Mouse (Mus musculus) limb, embryonic 10.5 days (tissue): Measurements from ENCODE around the gene Memo1. TPM values are rescaled to one million over a fixed set of nuclear protein-coding genes. Genes with fewer than 3 reads are reported as not detected.
"Not testable (repeated sequence)": the region's sequence is repeated elsewhere in the genome, so short reads cannot be mapped to it uniquely, and the experiment has no call there.

Experiments
- DNase-seq: peaks from one replicate; pipeline ENCODE4 v3.0.0-alpha.2; 2017; ENCODE audit warnings: low spot score
- H3K27ac ChIP-seq: fragments of 300-500 bp; sonication (generic); 2 replicates; pipeline ENCODE4 v1.5.1; 2016; ENCODE audit warnings: mild to moderate bottlenecking
- H3K27me3 ChIP-seq: fragments of 300-500 bp; sonication (generic); 2 replicates; pipeline ENCODE4 v1.6.1; 2016; ENCODE audit warnings: low read depth, mild to moderate bottlenecking; ENCODE audit not compliant: poor library complexity, severe bottlenecking
- H3K36me3 ChIP-seq: fragments of 300-500 bp; sonication (generic); 2 replicates; pipeline ENCODE4 v1.6.1; 2016; ENCODE audit warnings: mild to moderate bottlenecking, moderate library complexity
- H3K4me1 ChIP-seq: fragments of 300-500 bp; sonication (generic); 2 replicates; pipeline ENCODE4 v1.6.1; 2016
- H3K4me3 ChIP-seq: fragments of 300-500 bp; sonication (generic); 2 replicates; pipeline ENCODE4 v1.5.1; 2016; ENCODE audit warnings: mild to moderate bottlenecking, moderate library complexity
- H3K9me3 ChIP-seq: fragments of 300-500 bp; sonication (generic); replicated peaks from 2 replicates; pipeline ENCODE4 v1.6.1; 2016; ENCODE audit warnings: mild to moderate bottlenecking
- WGBS: fragments of 180-500 bp; shearing (Covaris S2); methylation state at CpG from one replicate; pipeline ENCODE4 v1.1.7; 2016; 5-methylcytosine and 5-hydroxymethylcytosine counted together
- polyA plus RNA-seq: library from polyadenylated mRNA; unstranded; fragments of >200 nt; fragmentation: Nextera tagmentation; extraction: Ambion mirVana; gene quantifications from 2 replicates; pipeline ENCODE4 v1.2.1, GENCODE M21; 2016

The Memo1 gene
- polyA plus RNA-seq, 1 experiment from 2014 or later: 96.7 TPM

DNA sequence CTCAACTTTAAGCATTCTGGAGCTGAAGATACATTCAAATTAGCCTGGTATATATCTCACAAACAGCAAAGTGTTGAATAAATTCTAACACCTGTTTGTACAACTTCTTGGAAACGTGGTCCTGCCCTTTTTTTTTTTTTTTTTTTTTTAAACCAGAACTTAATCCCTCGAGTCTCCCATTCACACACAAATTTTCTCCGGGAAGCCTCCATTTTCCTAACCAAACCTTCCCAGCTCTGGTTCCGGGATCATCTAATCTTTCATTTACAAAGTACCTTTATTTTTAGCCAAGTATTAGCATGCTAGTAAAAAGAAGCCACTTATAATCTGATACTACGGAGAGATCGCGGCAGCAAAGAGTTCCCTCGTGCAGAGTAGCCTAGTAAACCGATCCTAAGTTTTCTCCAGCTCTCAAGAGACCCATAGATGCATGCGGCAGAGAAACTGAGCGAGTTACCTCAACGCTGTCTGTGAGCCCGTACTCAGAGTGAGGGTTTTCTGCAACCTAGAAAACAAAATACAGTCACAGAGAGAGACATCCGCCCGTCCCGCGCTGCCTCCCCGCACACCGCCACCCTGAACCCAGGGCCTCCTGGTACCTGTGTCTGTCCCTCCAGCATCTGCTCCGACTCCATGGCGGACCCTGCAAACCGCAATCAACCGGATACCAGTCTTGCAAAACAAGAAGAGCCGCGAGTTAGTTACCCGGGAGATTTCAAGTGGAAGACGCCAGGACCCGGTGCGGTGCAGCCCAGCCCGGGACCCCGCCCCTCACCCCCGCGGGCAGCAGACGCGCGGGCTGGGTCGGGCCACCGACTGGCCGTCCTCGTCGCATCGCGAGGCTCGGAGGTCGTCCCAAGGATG lies 20.4 kb upstream of the Memo1 start:
- Histone ChIP-seq H3K27me3 (no peaks in the 10 kb centered on the region), H3K27ac (peak overlapping the region; percentile 96), H3K4me1 (peaks cover 15% of the 10 kb centered on the region), H3K9me3 (no peaks in the 10 kb centered on the region), H3K4me3 (peak overlapping the region; percentile 94), H3K36me3 (peaks cover 37% of the 10 kb centered on the region)
- under 1% methylated on average over 45 of the region's 45 CpGs for WGBS
- no peak for DNase-seq

DNA sequence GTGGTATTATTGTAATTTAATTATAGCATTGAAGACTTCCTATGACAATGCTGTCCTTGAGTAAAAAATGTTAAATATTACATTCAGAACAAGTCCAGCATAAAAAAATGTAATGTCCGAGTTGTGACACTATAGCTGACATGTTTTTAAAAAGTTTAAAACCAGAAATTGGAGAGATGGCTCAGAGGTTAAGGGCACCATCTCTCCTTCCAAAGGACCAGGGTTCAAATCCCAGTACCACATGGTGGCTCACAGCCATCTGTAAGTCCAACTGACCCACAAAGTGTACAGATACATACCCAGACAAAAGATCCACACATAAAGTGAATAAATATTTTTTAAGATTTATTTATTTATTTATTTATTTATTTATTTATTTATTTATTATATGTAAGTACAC lies 10.7 kb upstream of the Memo1 start:
- no peaks in the 10 kb centered on the region for H3K4me1 ChIP-seq
- H3K9me3 ChIP-seq: no peaks in the 10 kb centered on the region
- WGBS: 89% methylated on average over 1 of the region's 1 CpGs
- no peak overlapping the region for H3K4me3 ChIP-seq
- no peak for DNase-seq
- no peak overlapping the region for H3K27ac ChIP-seq
- H3K27me3 ChIP-seq: no peaks in the 10 kb centered on the region
- peaks cover 94% of the 10 kb centered on the region for H3K36me3 ChIP-seq

DNA sequence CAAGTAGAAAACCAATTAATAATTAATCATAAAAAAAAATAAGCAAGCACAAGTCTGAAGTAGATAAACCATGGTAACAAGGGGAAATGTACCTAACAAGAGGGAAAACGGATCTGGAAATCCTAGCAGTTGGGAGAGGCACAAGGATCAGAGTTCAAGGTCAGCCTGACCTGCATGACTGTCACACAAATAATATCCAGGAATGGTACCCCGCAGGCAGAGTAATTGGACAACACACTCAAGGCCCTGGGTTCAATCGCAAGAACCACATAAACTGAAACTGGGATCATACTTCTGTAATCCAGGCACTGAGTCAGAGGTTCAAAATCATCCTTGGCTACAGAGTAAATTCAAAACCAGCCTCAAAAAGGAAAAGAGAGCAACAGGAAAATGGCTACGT lies 10.3 kb upstream of the Memo1 start:
- no peaks in the 10 kb centered on the region for H3K4me1 ChIP-seq
- H3K36me3 ChIP-seq: peaks cover 94% of the 10 kb centered on the region
- 92% methylated on average over 4 of the region's 4 CpGs for WGBS
- no peak overlapping the region for H3K4me3 ChIP-seq
- H3K9me3 ChIP-seq: no peaks in the 10 kb centered on the region
- no peaks in the 10 kb centered on the region for H3K27me3 ChIP-seq
- H3K27ac ChIP-seq: no peak overlapping the region
- no peak for DNase-seq

DNA sequence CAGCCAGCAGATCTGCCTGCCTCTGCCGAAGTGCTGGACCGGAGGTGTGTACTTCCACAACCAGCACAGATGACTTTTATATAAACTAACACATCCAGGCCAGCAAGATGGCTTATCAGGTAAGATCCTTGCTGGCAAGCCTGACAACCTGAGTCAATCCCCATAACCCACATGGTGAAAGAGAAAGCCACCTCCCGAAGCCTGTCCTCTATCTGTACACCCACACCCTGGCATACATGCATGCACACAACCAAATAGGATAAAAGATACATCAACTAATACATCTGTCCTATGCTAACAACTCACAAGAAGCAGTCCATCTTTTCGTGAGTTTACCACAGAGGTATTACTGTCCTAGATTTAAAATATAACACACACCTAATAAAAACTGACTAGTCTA lies 8.7 kb upstream of the Memo1 start:
- Histone ChIP-seq H3K9me3 (no peaks in the 10 kb centered on the region), H3K27me3 (no peaks in the 10 kb centered on the region), H3K36me3 (peaks cover 94% of the 10 kb centered on the region), H3K4me1 (no peaks in the 10 kb centered on the region), H3K27ac (no peak overlapping the region), H3K4me3 (no peak overlapping the region)
- 95% methylated on average over 4 of the region's 4 CpGs for WGBS
- DNase-seq: no peak

DNA sequence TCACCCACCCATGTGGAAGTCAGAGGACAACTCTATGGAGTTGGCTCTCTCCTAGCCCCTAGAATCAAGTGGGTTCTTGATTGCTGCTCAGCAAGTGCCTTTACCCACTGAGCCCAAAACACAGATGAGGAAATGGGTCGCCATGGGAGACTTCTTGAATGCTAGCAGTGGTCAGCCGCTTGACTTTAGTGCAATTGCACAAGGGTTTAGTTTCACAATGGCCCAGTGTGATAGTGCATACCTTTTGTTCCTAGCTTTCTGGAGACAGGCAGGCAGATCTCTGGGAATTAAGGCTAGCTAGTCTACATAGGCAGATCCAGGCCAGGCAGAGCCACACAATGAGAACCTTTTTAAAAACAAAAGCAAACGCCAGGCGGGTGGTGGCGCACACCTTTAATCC lies 4.8 kb upstream of the Memo1 start:
- H3K27me3 ChIP-seq: no peaks in the 10 kb centered on the region
- peaks cover 70% of the 10 kb centered on the region for H3K36me3 ChIP-seq
- WGBS: 94% methylated on average over 5 of the region's 5 CpGs
- DNase-seq: no peak
- H3K4me3 ChIP-seq: no peak overlapping the region
- no peaks in the 10 kb centered on the region for H3K9me3 ChIP-seq
- H3K27ac ChIP-seq: no peak overlapping the region
- H3K4me1 ChIP-seq: 0 out of 2 replicates have a peak, but pooled peaks cover 4% of the 10 kb centered on the region

DNA sequence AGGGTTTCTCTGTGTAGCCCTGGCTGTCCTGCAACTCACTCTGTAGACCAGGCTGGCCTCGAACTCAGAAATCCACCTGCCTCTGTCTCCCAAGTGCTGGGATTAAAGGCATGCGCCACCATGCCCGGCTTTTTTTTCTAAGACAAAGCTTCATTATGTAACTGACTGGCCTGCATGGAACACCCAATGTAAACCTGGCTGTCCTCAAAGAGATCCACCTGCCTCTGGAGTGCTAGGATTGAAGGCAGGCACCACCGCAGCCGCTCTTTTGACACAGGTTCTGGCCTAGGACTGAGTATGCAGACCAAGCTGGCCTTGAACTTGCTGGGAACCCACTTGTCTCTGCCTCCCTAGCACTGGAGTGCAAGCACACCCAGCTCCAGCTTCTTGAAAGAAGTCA lies 1.7 kb upstream of the Memo1 start:
- not testable (repeated sequence) for DNase-seq, H3K9me3 ChIP-seq, H3K27ac ChIP-seq, H3K27me3 ChIP-seq, H3K4me3 ChIP-seq
- 92% methylated on average over 5 of the region's 5 CpGs for WGBS
- Histone ChIP-seq H3K4me1 (peaks cover 13% of the 10 kb centered on the region; the same call in 1 of the 2 replicates), H3K36me3 (peaks cover 42% of the 10 kb centered on the region)

DNA sequence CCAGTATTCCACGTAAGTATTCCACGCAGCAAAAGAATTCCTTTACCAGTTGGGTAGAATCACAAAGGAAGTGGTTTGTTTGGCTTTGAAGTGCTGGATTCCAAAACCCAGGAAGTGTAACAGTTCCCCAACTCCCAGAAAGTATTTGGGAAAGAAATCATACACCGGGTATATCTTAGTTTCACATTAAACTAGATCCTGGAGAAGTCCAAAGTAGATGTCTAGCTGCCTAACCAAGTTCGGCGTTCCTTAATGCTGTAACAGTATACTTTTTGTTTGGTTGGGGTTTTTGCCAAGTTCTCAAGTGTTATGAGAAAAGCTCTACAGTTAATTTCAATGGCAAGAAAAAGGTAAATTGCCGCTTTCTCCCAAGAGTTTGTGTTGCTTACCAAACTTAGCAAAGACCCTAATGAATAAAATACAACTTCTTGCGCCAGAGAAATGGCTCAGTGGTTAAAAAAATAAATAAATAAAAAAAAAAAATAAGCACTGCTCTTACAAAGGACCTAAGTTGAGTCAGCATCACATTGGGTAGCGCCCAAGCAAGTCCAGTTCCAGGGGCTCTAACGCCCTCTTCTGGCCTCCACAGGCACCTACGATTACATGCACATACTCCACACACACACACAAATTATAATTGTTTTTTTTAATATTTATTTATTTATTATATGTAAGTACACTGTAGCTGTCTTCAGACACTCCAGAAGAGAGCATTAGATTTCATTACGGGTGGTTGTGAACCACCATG lies 929 bp upstream of the Memo1 start:
- no peaks in the 10 kb centered on the region for H3K9me3 ChIP-seq
- 51% methylated on average over 11 of the region's 11 CpGs for WGBS
- peaks cover 35% of the 10 kb centered on the region for H3K36me3 ChIP-seq
- H3K4me1 ChIP-seq: peaks cover 18% of the 10 kb centered on the region; the same call in 1 of the 2 replicates
- peak overlapping the region; percentile 94 for H3K4me3 ChIP-seq
- peak overlapping the region; percentile 99 for H3K27ac ChIP-seq
- DNase-seq: no peak
- H3K27me3 ChIP-seq: no peaks in the 10 kb centered on the region

DNA sequence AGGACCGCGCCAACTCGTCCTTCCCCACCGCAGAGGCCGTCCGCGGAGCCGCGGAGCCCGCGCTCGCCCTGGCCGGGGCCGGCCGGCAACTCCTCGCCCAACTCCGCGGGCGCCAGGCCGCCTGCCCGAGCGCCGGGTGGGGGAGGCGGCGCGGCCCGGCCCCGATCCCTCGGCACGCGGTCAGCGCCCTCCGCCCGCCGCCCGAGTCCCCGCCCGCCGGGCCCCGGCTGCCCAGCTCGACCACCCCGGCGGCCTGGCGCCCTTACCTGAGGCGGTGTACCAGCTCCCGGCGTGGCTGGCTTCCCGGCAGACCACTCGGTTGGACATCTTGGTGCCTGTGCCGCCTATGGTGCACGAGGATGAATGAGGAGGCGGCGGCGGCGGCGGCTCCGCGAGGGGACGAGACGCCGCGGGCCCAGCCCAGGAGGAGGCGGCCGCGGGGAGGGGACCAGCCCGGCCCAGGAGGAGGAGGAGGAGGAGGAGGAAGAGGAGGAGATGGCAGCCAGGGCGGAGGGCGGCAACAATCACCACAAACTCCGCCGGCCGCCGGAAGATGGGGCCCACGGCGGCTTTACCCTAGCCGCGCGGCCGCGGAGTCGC lies 795 bp downstream of the Memo1 start:
- H3K27me3 ChIP-seq: no peaks in the 10 kb centered on the region
- no peaks in the 10 kb centered on the region for H3K9me3 ChIP-seq
- WGBS: under 1% methylated on average over 77 of the region's 80 CpGs
- H3K4me1 ChIP-seq: peaks cover 23% of the 10 kb centered on the region
- H3K4me3 ChIP-seq: peak overlapping the region; percentile 94
- peak overlapping the region; percentile 99 for H3K27ac ChIP-seq
- peak; percentile 82 for DNase-seq
- H3K36me3 ChIP-seq: peaks cover 21% of the 10 kb centered on the region

DNA sequence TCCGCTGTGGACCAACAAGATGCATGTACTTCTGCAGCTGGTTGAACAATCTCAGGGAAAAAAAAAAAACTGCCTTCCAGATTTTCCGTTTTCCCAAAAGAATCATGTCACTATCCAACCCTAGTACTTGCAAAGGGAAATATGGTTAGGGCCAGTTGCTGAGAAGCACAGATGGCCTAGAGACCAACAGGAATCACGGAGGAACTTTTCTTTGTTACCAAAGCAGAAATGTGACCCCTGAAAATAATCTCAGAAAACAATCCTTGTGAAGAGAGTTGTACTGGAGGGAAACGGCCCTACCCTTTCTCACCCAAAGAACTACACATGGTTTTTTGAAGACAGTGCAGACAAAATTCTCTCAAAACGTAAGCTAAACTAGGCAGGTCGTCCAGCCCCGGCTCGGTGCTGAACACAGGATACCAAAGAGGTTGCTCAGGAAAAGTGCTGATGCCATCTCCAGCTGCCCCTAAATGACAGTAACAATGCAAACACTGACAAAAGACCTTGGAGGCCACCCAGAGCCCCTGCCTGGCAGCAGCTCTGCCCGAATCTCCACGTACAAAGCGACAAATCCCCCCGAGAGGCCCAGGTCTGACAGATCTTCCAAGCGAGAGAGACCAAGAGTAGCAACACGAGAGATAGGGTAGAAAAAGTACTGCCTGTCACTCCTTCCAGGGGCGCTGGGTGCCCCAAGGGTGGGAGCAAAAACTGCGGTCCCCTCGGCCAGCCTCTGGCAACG lies 1.5 kb downstream of the Memo1 start:
- H3K36me3 ChIP-seq: peaks cover 18% of the 10 kb centered on the region
- H3K27ac ChIP-seq: peak overlapping the region; percentile 99
- H3K4me3 ChIP-seq: peak overlapping the region; percentile 94
- peaks cover 23% of the 10 kb centered on the region for H3K4me1 ChIP-seq
- no peaks in the 10 kb centered on the region for H3K9me3 ChIP-seq
- no peaks in the 10 kb centered on the region for H3K27me3 ChIP-seq
- 3% methylated on average over 18 of the region's 18 CpGs for WGBS
- DNase-seq: peak; percentile 65

DNA sequence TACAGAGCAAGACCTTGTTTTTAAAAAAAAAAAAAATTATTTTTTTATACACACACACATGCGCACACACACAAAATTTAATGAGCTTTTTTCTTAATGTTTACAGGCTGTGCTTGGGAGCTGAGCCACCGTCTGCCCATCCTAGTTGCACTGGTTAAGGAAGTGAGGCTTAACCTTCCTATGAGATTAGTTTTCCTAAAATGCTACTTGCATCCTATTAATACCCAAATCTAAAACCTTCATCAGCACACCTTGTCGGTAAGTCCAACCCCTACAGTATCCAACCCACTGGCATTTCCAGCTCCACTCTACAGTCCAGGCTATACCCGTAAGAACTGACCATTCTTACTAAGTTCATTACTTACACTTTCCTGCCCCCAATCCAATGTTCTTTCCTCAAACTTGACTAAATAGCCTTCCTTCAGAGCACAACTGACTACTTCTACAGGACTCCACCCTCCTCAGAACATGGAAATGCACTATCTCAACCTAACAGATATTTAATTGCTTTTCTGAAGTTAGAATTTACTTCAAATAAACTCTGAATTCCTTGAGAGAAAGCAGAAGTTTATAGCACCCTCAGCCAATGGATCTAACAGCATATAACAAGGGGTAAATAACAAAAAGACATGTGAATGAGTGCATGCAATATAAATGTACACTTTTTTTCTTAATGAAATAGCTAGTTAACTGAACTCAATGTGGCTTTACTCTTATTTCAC lies 3.5 kb downstream of the Memo1 start:
- peaks cover 23% of the 10 kb centered on the region for H3K36me3 ChIP-seq
- peaks cover 23% of the 10 kb centered on the region for H3K4me1 ChIP-seq
- H3K27me3 ChIP-seq: no peaks in the 10 kb centered on the region
- H3K9me3 ChIP-seq: no peaks in the 10 kb centered on the region
- WGBS: 90% methylated on average over 4 of the region's 4 CpGs
- no peak for DNase-seq
- no peak overlapping the region for H3K4me3 ChIP-seq
- H3K27ac ChIP-seq: no peak overlapping the region

DNA sequence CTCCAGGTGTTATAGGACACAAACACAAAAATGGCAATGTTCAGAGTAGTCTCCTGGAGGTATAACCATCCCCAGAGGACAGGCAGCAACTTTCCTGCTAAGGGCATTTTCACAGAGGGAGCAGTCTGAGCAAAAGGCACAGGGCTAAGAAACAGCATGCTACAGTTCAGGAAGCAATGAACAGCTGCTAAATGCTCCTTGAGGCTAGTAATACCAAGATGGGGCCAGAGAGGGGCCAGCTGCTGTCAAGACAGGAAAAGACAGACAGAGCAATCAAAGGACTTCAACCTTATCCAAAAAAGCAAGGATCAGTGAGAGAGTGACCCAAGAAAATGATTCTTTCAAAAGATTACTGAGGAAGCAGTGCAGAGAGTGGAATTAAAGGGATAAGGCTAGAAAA lies 4.5 kb downstream of the Memo1 start:
- Histone ChIP-seq H3K9me3 (no peaks in the 10 kb centered on the region), H3K4me3 (no peak overlapping the region), H3K27ac (no peak overlapping the region), H3K27me3 (no peaks in the 10 kb centered on the region), H3K36me3 (peaks cover 23% of the 10 kb centered on the region), H3K4me1 (peaks cover 21% of the 10 kb centered on the region)
- DNase-seq: no peak

DNA sequence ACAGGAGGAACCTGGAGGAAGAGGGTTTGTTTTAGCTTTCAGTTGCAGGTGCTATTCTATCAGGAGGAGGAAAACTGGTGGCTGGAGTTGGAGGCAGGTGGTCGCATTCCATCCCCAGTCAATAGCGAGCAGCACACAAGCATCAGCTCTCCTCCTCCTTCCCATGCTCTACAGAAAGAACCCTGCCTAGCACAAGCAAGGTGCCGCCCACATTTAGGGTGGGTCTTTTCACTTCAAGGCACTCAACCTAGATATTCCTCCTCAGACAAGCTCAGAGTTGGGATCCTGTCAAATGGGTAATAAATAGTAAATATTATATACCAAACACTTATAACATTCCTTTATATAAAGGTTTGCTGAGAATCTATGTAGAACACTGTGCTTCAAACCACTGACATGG lies 5.1 kb downstream of the Memo1 start:
- H3K27me3 ChIP-seq: no peaks in the 10 kb centered on the region
- no peaks in the 10 kb centered on the region for H3K9me3 ChIP-seq
- no peak overlapping the region for H3K27ac ChIP-seq
- WGBS: 89% methylated on average over 3 of the region's 3 CpGs
- H3K4me1 ChIP-seq: peaks cover 19% of the 10 kb centered on the region
- DNase-seq: no peak
- H3K4me3 ChIP-seq: no peak overlapping the region
- H3K36me3 ChIP-seq: peaks cover 23% of the 10 kb centered on the region
